Mouse (Mus musculus) midbrain, embryonic 11.5 days (tissue): ENCODE data around the gene Armt1. TPM values are rescaled to one million over a fixed set of nuclear protein-coding genes. Genes with fewer than 3 reads are reported as not detected.
"Not testable (repeated sequence)": the region's sequence is repeated elsewhere in the genome, so short reads cannot be mapped to it uniquely, and the experiment has no call there.

Experiments
- ATAC-seq: fragments of 200-750 bp; cut with Nextera tagmentation; 2 replicates; pipeline ENCODE4 v1.8.0; 2017; ENCODE audit warnings: moderate TSS enrichment, moderate library complexity; ENCODE audit not compliant: low FRiP score
- DNase-seq: peaks from one replicate; pipeline ENCODE4 v3.0.0; 2015; ENCODE audit warnings: low spot score; ENCODE audit errors: missing footprints
- H3K27ac ChIP-seq: fragments of 300-500 bp; sonication (generic); 2 replicates; pipeline ENCODE4 v1.5.1; 2014; ENCODE audit warnings: low read depth, low read length
- H3K27me3 ChIP-seq: fragments of 300-500 bp; sonication (generic); 2 replicates; pipeline ENCODE4 v1.6.1; 2014; ENCODE audit warnings: mild to moderate bottlenecking, low read length, moderate library complexity, mixed read lengths; ENCODE audit not compliant: control insufficient read depth, insufficient read depth
- H3K36me3 ChIP-seq: fragments of 300-500 bp; sonication (generic); 2 replicates; pipeline ENCODE4 v1.6.1; 2014; ENCODE audit warnings: mild to moderate bottlenecking, low read length, moderate library complexity, mixed read lengths; ENCODE audit not compliant: control insufficient read depth, insufficient read depth
- H3K4me1 ChIP-seq: fragments of 300-500 bp; sonication (generic); 2 replicates; pipeline ENCODE4 v1.6.1; 2014; ENCODE audit warnings: low read length; ENCODE audit not compliant: control insufficient read depth, insufficient read depth
- H3K4me2 ChIP-seq: fragments of 300-500 bp; sonication (generic); 2 replicates; pipeline ENCODE4 v1.6.1; 2014; ENCODE audit warnings: mild to moderate bottlenecking, moderate library complexity
- H3K4me3 ChIP-seq: fragments of 300-500 bp; sonication (generic); 2 replicates; pipeline ENCODE4 v1.5.1; 2014; ENCODE audit warnings: low read depth, low read length
- H3K9ac ChIP-seq: fragments of 300-500 bp; sonication (generic); 2 replicates; pipeline ENCODE4 v1.6.1; 2014; ENCODE audit warnings: low read length
- H3K9me3 ChIP-seq: fragments of 300-500 bp; sonication (generic); 2 replicates; pipeline ENCODE4 v1.6.1; 2016; ENCODE audit warnings: low read length; ENCODE audit not compliant: control insufficient read depth
- WGBS: fragments of 180-500 bp; shearing (Covaris S2); extraction: QIAGEN DNeasy Blood & Tissue Kit; methylation state at CpG from one replicate; pipeline ENCODE4 v1.1.7; 2014; 5-methylcytosine and 5-hydroxymethylcytosine counted together
- polyA plus RNA-seq: library from polyadenylated mRNA; unstranded; fragments of >200 nt; fragmentation: Nextera tagmentation; extraction: Ambion mirVana; gene quantifications from 2 replicates; pipeline ENCODE4 v1.2.1, GENCODE M21; 2014

Armt1 gene
- polyA plus RNA-seq, 1 experiment from 2014 or later: 27.7 TPM

GRCm38 (mm10) chr10:4430826-4431225 lies 1.4 kb upstream of the Armt1 start:
- no peaks in the 10 kb centered on the region for H3K27me3 ChIP-seq
- ATAC-seq (no peak), DNase-seq (no peak)
- H3K4me2 ChIP-seq: peak overlapping the region; percentile 69; the same call in 1 of the 2 replicates
- peaks cover 3% of the 10 kb centered on the region; the same call in 1 of the 2 replicates for H3K36me3 ChIP-seq
- H3K27ac ChIP-seq: no peak overlapping the region
- H3K9me3 ChIP-seq: no peaks in the 10 kb centered on the region
- WGBS: 94% methylated on average over 3 of the region's 3 CpGs
- H3K9ac ChIP-seq: peak overlapping the region; percentile 67; the same call in 1 of the 2 replicates
- H3K4me3 ChIP-seq: no peak overlapping the region
- peaks cover 11% of the 10 kb centered on the region for H3K4me1 ChIP-seq

- Histone ChIP-seq H3K27me3 (no peaks in the 10 kb centered on the region), H3K36me3 (peaks cover 3% of the 10 kb centered on the region; the same call in 1 of the 2 replicates), H3K4me3 (peak overlapping the region; percentile 64), H3K4me2 (peak overlapping the region; percentile 69), H3K9ac (peak overlapping the region; percentile 67), H3K9me3 (no peaks in the 10 kb centered on the region), H3K27ac (no peak overlapping the region), H3K4me1 (peaks cover 11% of the 10 kb centered on the region)
- DNase-seq (no peak), ATAC-seq (peak; percentile 25)
- 18% methylated on average over 5 of the region's 5 CpGs for WGBS
These were observed 533 bp upstream of the Armt1 start for GRCm38 (mm10) chr10:4431746-4432122.

- no peaks in the 10 kb centered on the region for H3K9me3 ChIP-seq
- peaks cover 11% of the 10 kb centered on the region for H3K4me1 ChIP-seq
- H3K27me3 ChIP-seq: no peaks in the 10 kb centered on the region
- peak overlapping the region; percentile 73 for H3K27ac ChIP-seq
- peak overlapping the region; percentile 64 for H3K4me3 ChIP-seq
- H3K9ac ChIP-seq: peak overlapping the region; percentile 79
- peak overlapping the region; percentile 58 for H3K4me2 ChIP-seq
- DNase-seq: no peak
- WGBS: 12% methylated on average over 19 of the region's 19 CpGs
- H3K36me3 ChIP-seq: no peaks in the 10 kb centered on the region; the same call in 1 of the 2 replicates
- no peak for ATAC-seq
These were observed 909 bp downstream of the Armt1 start for GRCm38 (mm10) chr10:4432996-4433755.

GRCm38 (mm10) chr10:4433871-4434270 lies 1.6 kb downstream of the Armt1 start:
- not testable (repeated sequence) for H3K9me3 ChIP-seq, ATAC-seq, H3K36me3 ChIP-seq, H3K27ac ChIP-seq, DNase-seq, H3K4me2 ChIP-seq, H3K27me3 ChIP-seq, H3K9ac ChIP-seq, H3K4me3 ChIP-seq
- WGBS: 95% methylated on average over 2 of the region's 2 CpGs
- H3K4me1 ChIP-seq: peaks cover 11% of the 10 kb centered on the region

- Histone ChIP-seq H3K4me3 (no peak overlapping the region), H3K4me2 (no peak overlapping the region), H3K27ac (no peak overlapping the region), H3K36me3 (peaks cover 6% of the 10 kb centered on the region), H3K4me1 (peaks cover 11% of the 10 kb centered on the region), H3K9ac (no peak overlapping the region), H3K9me3 (no peaks in the 10 kb centered on the region), H3K27me3 (no peaks in the 10 kb centered on the region)
- WGBS: 91% methylated on average over 3 of the region's 3 CpGs
- DNase-seq: no peak
- ATAC-seq: no peak
These were observed 3.1 kb downstream of the Armt1 start for GRCm38 (mm10) chr10:4435416-4435815.

GRCm38 (mm10) chr10:4456409-4456808 lies 24.1 kb downstream of the Armt1 start:
- ATAC-seq: no peak
- no peak overlapping the region for H3K4me3 ChIP-seq
- H3K9ac ChIP-seq: no peak overlapping the region
- H3K27me3 ChIP-seq: no peaks in the 10 kb centered on the region
- H3K27ac ChIP-seq: no peak overlapping the region
- H3K4me2 ChIP-seq: no peak overlapping the region
- WGBS: 85% methylated on average over 4 of the region's 4 CpGs
- no peak for DNase-seq
- no peaks in the 10 kb centered on the region for H3K4me1 ChIP-seq
- H3K9me3 ChIP-seq: no peaks in the 10 kb centered on the region
- peaks cover 4% of the 10 kb centered on the region; the same call in 1 of the 2 replicates for H3K36me3 ChIP-seq

GRCm38 (mm10) chr10:4460201-4460600 lies 27.9 kb downstream of the Armt1 start:
- Histone ChIP-seq H3K4me3 (no peak overlapping the region), H3K9me3 (no peaks in the 10 kb centered on the region), H3K36me3 (peaks cover 4% of the 10 kb centered on the region; the same call in 1 of the 2 replicates), H3K27me3 (no peaks in the 10 kb centered on the region), H3K27ac (no peak overlapping the region), H3K4me2 (no peak overlapping the region), H3K9ac (no peak overlapping the region), H3K4me1 (no peaks in the 10 kb centered on the region)
- 98% methylated on average over 2 of the region's 2 CpGs for WGBS
- DNase-seq: no peak
- no peak for ATAC-seq

GRCm38 (mm10) chr10:4465799-4466198 lies 33.5 kb downstream of the Armt1 start:
- Histone ChIP-seq H3K36me3 (no peaks in the 10 kb centered on the region), H3K4me1 (no peaks in the 10 kb centered on the region), H3K4me3 (no peak overlapping the region), H3K9ac (no peak overlapping the region), H3K27me3 (no peaks in the 10 kb centered on the region), H3K27ac (no peak overlapping the region), H3K9me3 (no peaks in the 10 kb centered on the region), H3K4me2 (no peak overlapping the region)
- DNase-seq (no peak), ATAC-seq (no peak)
- WGBS: 82% methylated on average over 7 of the region's 7 CpGs

- no peak for ATAC-seq
These were observed 37.1 kb downstream of the Armt1 start for GRCm38 (mm10) chr10:4469406-4469805.

More at GRCm38 (mm10) chr10:4469406-4469805, 37.1 kb downstream of the Armt1 start:
- 81% methylated on average over 3 of the region's 3 CpGs for WGBS
- no peak for DNase-seq
- Histone ChIP-seq H3K4me1 (no peaks in the 10 kb centered on the region), H3K27me3 (no peaks in the 10 kb centered on the region), H3K27ac (no peak overlapping the region), H3K4me3 (no peak overlapping the region), H3K36me3 (no peaks in the 10 kb centered on the region), H3K4me2 (no peak overlapping the region), H3K9me3 (no peaks in the 10 kb centered on the region), H3K9ac (no peak overlapping the region)
